Mouse (Mus musculus) spleen, postnatal 10 days (tissue): ENCODE results near the gene Vps26c.

Experiments
- DNase-seq, 2 experiments: peaks; one replicate each; pipeline ENCODE4 v3.0.0; 2021 to 2022; ENCODE audit warnings: low spot score in 2 of 2

The Vps26c gene

DNA sequence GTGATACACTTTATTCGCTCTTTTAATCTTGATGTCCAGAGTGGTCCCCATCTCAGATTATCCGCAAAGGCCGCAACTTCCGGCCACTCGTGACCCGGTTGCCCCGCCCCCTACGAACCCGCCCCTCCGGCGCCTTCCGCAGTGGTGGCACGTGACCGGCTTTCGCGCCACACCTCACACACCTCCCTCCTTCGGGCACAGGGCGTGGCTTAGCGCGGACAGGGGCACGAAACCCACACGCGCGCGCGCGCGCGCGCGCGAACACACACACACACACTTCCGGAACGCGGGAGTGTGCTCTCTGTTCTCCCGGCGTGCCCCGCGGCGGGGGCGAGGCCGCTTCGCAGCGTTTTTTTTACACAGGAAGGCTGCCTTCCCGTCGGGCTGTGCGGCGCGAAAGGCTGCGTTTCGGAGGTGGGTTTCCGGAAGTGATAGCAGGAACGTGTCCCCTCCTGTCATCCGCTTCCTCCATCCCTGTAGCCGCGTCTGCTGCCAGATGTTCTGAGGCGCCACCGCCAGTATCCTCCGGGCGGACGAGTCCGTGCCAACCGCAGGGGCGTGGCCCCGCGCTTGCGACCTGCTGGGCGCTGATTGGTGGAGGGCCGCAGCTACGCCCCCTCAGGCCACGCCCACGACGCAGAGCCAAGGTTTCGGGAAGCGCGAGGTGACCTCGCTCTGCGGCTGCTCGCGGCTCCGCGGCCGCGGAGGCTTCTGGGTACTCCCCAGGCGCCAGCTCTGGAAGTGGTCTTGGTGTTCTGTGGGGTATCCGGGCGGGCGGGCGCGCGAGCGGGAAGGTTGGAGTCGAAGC lies at the start of gene Vps26c:
Gene Vps26c (minus strand): TSS at position 487 of the 808 bp plus-strand sequence.
- DNase-seq, result peak; percentile 96 to 98

- no peak for DNase-seq
Measured at GRCm38 (mm10) chr16:94575757-94576156, 49.1 kb upstream of the Vps26c start.

- no peak for DNase-seq
Measured at GRCm38 (mm10) chr16:94574718-94575094, 48.1 kb upstream of the Vps26c start.

DNA sequence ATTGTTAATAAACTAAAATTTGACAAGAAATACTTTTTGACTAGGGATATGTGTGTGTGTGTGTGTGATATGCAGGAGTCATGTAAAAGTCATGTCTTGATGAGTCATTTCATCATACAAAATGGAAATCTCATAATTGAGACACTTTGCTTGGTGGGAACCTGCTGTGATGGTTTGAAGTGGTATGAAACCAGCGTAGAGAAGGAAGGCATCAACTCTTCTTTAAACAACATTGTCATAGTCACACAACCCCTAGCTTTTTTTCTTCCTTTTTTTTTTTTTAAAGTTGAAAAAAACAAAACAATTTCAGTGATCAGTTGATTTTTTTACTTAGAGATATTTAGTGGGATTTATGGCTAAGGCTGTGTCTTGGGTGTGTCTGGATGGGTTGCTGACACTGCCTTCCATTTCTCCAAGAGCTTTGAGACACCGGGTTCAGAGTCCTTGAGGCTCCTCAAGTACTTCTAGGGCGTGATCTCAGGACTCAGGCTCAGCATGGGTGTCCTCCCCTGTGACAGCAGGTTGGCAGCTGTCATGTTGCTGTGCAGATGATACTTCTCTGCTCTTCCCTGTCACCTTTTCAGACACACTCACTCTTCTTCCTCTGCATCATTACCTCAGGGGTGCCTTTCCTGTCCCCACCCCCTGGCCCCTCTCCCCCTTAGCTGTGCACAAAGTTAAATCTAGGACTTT lies 47.5 kb upstream of the Vps26c start:
- no peak for DNase-seq

GRCm38 (mm10) chr16:94572422-94572821 lies 45.8 kb upstream of the Vps26c start:
- DNase-seq, result no peak

- no peak for DNase-seq
Measured at GRCm38 (mm10) chr16:94571111-94571993, 44.7 kb upstream of the Vps26c start.

- DNase-seq, result peak; percentile 69 to 84
Measured at GRCm38 (mm10) chr16:94570361-94571041, 43.9 kb upstream of the Vps26c start.

DNA sequence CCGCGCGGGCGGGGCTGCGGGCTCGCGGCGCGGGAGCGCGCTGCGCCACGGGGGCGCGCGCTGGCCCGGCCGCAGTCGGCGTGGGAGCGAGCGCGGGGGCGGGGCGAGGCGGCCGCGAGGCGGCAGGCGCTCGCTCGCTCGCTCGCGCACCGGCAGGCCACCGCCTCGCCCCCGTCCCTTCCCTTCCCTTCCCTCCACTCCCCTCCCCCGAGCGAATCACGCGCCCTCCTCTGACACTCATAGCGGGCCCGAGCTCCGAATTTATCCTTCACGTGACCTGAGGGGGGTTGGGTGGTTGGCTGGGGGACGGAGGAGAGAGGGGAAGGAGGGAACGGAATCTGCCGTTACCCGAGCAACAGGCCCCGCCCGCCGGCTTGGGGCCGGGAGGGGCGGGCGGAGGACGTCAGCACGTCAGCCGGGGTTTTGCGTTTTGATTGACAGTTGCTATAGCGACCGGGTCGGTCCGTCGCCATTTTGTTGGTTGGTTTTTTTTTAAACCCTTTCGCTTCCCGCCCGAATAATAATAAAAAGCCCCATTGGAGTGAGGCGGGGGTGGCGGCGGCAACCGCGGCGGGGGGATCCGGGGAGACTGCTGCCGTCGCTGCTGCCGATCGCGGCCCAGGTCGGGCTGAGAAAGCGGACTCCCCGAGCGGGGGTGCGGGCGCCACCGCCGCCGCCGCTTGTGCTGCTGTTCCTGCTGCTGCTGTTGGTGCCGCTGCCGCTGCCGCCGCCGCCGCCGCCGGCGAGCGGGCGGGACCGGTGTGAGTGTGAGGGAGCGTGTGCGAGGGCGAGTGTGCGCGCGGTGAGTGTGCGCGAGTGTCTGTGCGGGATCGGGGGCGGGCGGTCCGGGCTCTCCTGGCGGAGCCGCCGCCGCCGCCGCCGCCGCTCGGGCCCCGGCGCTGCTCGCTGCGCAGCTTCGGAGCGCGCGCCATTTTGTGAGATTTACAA lies 42.9 kb upstream of the Vps26c start, which contains the start of gene Dyrk1a:
Gene Dyrk1a (plus strand): TSS at position 782 of the 948 bp plus-strand sequence.
- DNase-seq, result peak; percentile 98 to 100

GRCm38 (mm10) chr16:94568335-94569228 lies 42.0 kb upstream of the Vps26c start:
- DNase-seq, result no peak

GRCm38 (mm10) chr16:94567751-94568150 lies 41.1 kb upstream of the Vps26c start:
- DNase-seq, result no peak

- no peak for DNase-seq
Measured at GRCm38 (mm10) chr16:94566834-94567585, 40.4 kb upstream of the Vps26c start.

DNA sequence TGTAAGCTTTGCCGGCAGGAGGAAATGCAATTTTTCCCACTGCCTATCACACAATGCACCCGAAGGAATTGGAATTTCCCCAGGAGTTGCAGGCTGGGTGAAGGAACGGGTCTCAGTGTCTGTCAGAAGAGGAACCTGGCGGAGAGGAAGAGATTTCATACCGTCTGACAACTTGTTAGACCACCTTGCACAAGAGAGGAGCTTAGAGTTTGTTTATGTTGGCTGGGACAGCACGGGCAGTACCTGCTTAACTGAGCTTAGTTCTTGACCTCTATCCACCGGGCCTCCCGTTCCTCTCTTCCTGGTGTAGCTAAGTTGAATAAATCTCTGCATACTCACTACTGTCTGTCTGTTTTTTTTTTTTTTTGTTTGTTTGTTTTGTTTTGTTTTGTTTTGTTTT lies 39.5 kb upstream of the Vps26c start:
- no peak for DNase-seq

DNA sequence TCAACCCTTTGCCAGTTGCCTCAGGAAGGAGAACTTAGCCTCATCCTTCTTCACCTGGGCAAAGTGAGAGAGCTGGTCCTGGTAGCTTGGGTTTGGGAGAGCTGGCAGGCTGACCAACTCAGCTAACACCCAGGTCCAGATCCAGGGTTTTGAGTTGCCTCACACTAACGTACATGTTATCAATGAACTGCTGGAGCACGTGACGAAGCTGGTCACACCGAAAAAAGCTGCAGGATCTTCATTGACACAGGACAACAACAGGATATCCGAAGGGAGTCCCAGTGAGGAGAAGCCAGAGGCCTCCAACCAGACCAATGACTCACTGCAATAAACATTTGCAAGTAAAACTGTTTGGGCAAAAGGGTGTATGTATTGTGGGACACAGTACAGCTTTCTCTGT lies 34.0 kb upstream of the Vps26c start:
- no peak for DNase-seq

GRCm38 (mm10) chr16:94559782-94560181 lies 33.2 kb upstream of the Vps26c start:
- no peak for DNase-seq

- no peak for DNase-seq
Measured at GRCm38 (mm10) chr16:94559282-94559681, 32.7 kb upstream of the Vps26c start.

- no peak for DNase-seq
Measured at GRCm38 (mm10) chr16:94556228-94556627, 29.6 kb upstream of the Vps26c start.

GRCm38 (mm10) chr16:94555346-94555745 lies 28.7 kb upstream of the Vps26c start:
- no peak for DNase-seq

GRCm38 (mm10) chr16:94551934-94552333 lies 25.3 kb upstream of the Vps26c start:
- no peak for DNase-seq

GRCm38 (mm10) chr16:94549813-94550212 lies 23.2 kb upstream of the Vps26c start:
- DNase-seq, result no peak
